Mouse (Mus musculus) embryo, embryonic 11.5 days (tissue): ENCODE measurements around the gene Csnk2b.

ENCODE experiments used
- DNase-seq: peaks from one replicate; pipeline ENCODE4 v3.0.0-alpha.2; 2012; ENCODE audit warnings: low read depth, low spot score

The Csnk2b gene

GRCm38 (mm10) chr17:35121143-35121799 lies 582 bp downstream of the Csnk2b start, which contains the start of gene Gpank1:
TSS of gene Gpank1 (plus strand) at chr17:35121455.
- peak; percentile 98 for DNase-seq

- no peak for DNase-seq
Measured at GRCm38 (mm10) chr17:35120745-35121142, 1.1 kb downstream of the Csnk2b start.

GRCm38 (mm10) chr17:35115046-35116019 lies 6.5 kb downstream of the Csnk2b start, which contains the start of gene Ly6g5b:
TSS of gene Ly6g5b (minus strand) at chr17:35115428.
- DNase-seq: no peak

GRCm38 (mm10) chr17:35111774-35112173 lies 10.1 kb downstream of the Csnk2b start:
- DNase-seq: no peak

- DNase-seq: no peak
Measured at GRCm38 (mm10) chr17:35108097-35108496, 13.8 kb downstream of the Csnk2b start, which contains the start of gene Ly6g5c. TSS of gene Ly6g5c (plus strand) at chr17:35108279.

- DNase-seq: no peak
Measured at GRCm38 (mm10) chr17:35106522-35106921, 15.3 kb downstream of the Csnk2b start.

- no peak for DNase-seq
Measured at GRCm38 (mm10) chr17:35105740-35106389, 16.0 kb downstream of the Csnk2b start.

GRCm38 (mm10) chr17:35104754-35105153 lies 17.1 kb downstream of the Csnk2b start:
- no peak for DNase-seq

- DNase-seq: no peak
Measured at GRCm38 (mm10) chr17:35104079-35104478, 17.8 kb downstream of the Csnk2b start.

GRCm38 (mm10) chr17:35103221-35103690 lies 18.6 kb downstream of the Csnk2b start:
- no peak for DNase-seq

GRCm38 (mm10) chr17:35102299-35102698 lies 19.6 kb downstream of the Csnk2b start:
- no peak for DNase-seq

- DNase-seq: no peak
Measured at GRCm38 (mm10) chr17:35101161-35101560, 20.7 kb downstream of the Csnk2b start.

- DNase-seq: no peak
Measured at GRCm38 (mm10) chr17:35100196-35100765, 21.6 kb downstream of the Csnk2b start.

- no peak for DNase-seq
Measured at GRCm38 (mm10) chr17:35097164-35097655, 24.6 kb downstream of the Csnk2b start.

GRCm38 (mm10) chr17:35096597-35096996 lies 25.3 kb downstream of the Csnk2b start:
- DNase-seq: no peak

GRCm38 (mm10) chr17:35094475-35095365 lies 27.1 kb downstream of the Csnk2b start:
- no peak for DNase-seq

- no peak for DNase-seq
Measured at GRCm38 (mm10) chr17:35092403-35093198, 29.3 kb downstream of the Csnk2b start.

- no peak for DNase-seq
Measured at GRCm38 (mm10) chr17:35090166-35090932, 31.5 kb downstream of the Csnk2b start.
